Mouse (Mus musculus) neural tube, embryonic 13.5 days (tissue): ENCODE results near the gene Snrpa. TPM values are rescaled to one million over a fixed set of nuclear protein-coding genes. Genes with fewer than 3 reads are reported as not detected.

Experiments
- ATAC-seq: fragments of 200-750 bp; cut with Nextera tagmentation; 2 replicates; pipeline ENCODE4 v1.8.0; 2017; ENCODE audit warnings: low read depth, mild to moderate bottlenecking, moderate TSS enrichment, moderate library complexity
- H3K27ac ChIP-seq: fragments of 300-500 bp; sonication (generic); replicated peaks from 2 replicates; pipeline ENCODE4 v1.5.1; 2015; ENCODE audit warnings: moderate library complexity, mild to moderate bottlenecking, inconsistent platforms
- H3K27me3 ChIP-seq: fragments of 300-500 bp; sonication (generic); 2 replicates; pipeline ENCODE4 v1.6.1; 2015; ENCODE audit warnings: mild to moderate bottlenecking, inconsistent platforms
- H3K36me3 ChIP-seq: fragments of 300-500 bp; sonication (generic); 2 replicates; pipeline ENCODE4 v1.6.1; 2015; ENCODE audit warnings: mild to moderate bottlenecking, inconsistent platforms
- H3K4me1 ChIP-seq: fragments of 300-500 bp; sonication (generic); replicated peaks from 2 replicates; pipeline ENCODE4 v1.6.1; 2015; ENCODE audit warnings: inconsistent platforms
- H3K4me2 ChIP-seq: fragments of 300-500 bp; sonication (generic); 2 replicates; pipeline ENCODE4 v1.6.1; 2015; ENCODE audit warnings: inconsistent platforms, mild to moderate bottlenecking, moderate library complexity
- H3K4me3 ChIP-seq: fragments of 300-500 bp; sonication (generic); 2 replicates; pipeline ENCODE4 v1.5.1; 2015; ENCODE audit warnings: mild to moderate bottlenecking, inconsistent platforms
- H3K9ac ChIP-seq: fragments of 300-500 bp; sonication (generic); 2 replicates; pipeline ENCODE4 v1.6.1; 2015; ENCODE audit warnings: moderate library complexity, mild to moderate bottlenecking, inconsistent platforms
- H3K9me3 ChIP-seq: fragments of 300-500 bp; sonication (generic); 2 replicates; pipeline ENCODE4 v1.6.1; 2016; ENCODE audit warnings: inconsistent platforms
- WGBS: fragments of 180-500 bp; shearing (Covaris S2); methylation state at CpG from one replicate; pipeline ENCODE4 v1.1.7; 2015; 5-methylcytosine and 5-hydroxymethylcytosine counted together
- polyA plus RNA-seq: library from polyadenylated mRNA; unstranded; fragments of >200 nt; fragmentation: Nextera tagmentation; extraction: Ambion mirVana; gene quantifications from 2 replicates; pipeline ENCODE4 v1.2.1, GENCODE M21; 2015

Gene Snrpa
- polyA plus RNA-seq, 1 experiment from 2014 or later = 206 TPM

GRCm38 (mm10) chr7:27178324-27179216, 17.5 kb downstream of the Snrpa start, which contains the start of gene Rab4b:
TSS of gene Rab4b (minus strand) at chr7:27178896.
- Histone ChIP-seq H3K9me3 (no peaks in the 10 kb centered on the region), H3K27me3 (no peaks in the 10 kb centered on the region), H3K4me2 (peak within 1 kb of the TSS; percentile 58), H3K36me3 (peaks cover 33% of the 10 kb centered on the region), H3K9ac (peak within 1 kb of the TSS; percentile 77), H3K27ac (peak within 1 kb of the TSS; percentile 96), H3K4me1 (peaks cover 27% of the 10 kb centered on the region), H3K4me3 (peak within 1 kb of the TSS; percentile 66)
- ATAC-seq = peak; percentile 98
- WGBS = under 1% methylated on average over 53 of the region's 53 CpGs

- Histone ChIP-seq H3K27ac (peak overlapping the region; percentile 96), H3K4me1 (peaks cover 27% of the 10 kb centered on the region), H3K9me3 (no peaks in the 10 kb centered on the region), H3K4me2 (peak overlapping the region; percentile 58), H3K9ac (peak overlapping the region; percentile 77), H3K4me3 (peak overlapping the region; percentile 66), H3K36me3 (peaks cover 32% of the 10 kb centered on the region), H3K27me3 (no peaks in the 10 kb centered on the region)
- ATAC-seq = peak; percentile 7
- WGBS = 22% methylated on average over 4 of the region's 4 CpGs
Observed at GRCm38 (mm10) chr7:27177942-27178323, 18.1 kb downstream of the Snrpa start.

DNA sequence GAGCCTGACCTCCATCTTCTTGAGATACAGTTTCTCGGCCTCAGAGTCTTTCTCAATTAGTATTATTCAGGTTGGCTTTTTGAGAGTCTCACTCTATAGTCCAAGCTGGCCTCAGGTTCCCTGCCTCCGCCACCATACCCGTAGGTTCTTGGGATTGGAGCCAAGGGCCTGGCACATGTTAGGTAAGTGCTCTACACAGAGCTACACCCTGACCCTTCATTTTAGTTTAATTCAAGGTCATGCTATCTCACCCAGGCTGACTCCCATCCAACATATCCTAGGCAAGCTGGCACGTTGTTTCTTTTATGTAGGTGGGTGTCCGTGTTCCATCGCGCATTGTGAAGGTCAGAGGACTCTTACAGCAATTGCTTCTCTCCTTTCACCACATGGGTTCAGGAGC, 21.2 kb downstream of the Snrpa start:
- Histone ChIP-seq H3K36me3 (peaks cover 58% of the 10 kb centered on the region), H3K9ac (no peak overlapping the region), H3K27ac (no peak overlapping the region), H3K27me3 (no peaks in the 10 kb centered on the region), H3K9me3 (no peaks in the 10 kb centered on the region), H3K4me2 (no peak overlapping the region), H3K4me3 (no peak overlapping the region), H3K4me1 (peaks cover 18% of the 10 kb centered on the region)
- WGBS = 93% methylated on average over 7 of the region's 7 CpGs
- ATAC-seq = no peak

- ATAC-seq = no peak
- H3K27me3 ChIP-seq = no peaks in the 10 kb centered on the region
- peaks cover 14% of the 10 kb centered on the region for H3K4me1 ChIP-seq
- peaks cover 58% of the 10 kb centered on the region for H3K36me3 ChIP-seq
- H3K27ac ChIP-seq = no peak overlapping the region
- 94% methylated on average over 15 of the region's 15 CpGs for WGBS
- H3K9me3 ChIP-seq = no peaks in the 10 kb centered on the region
- no peak overlapping the region for H3K4me2 ChIP-seq
- H3K9ac ChIP-seq = no peak overlapping the region
- no peak overlapping the region for H3K4me3 ChIP-seq
Observed at GRCm38 (mm10) chr7:27174496-27174895, 21.6 kb downstream of the Snrpa start.

DNA sequence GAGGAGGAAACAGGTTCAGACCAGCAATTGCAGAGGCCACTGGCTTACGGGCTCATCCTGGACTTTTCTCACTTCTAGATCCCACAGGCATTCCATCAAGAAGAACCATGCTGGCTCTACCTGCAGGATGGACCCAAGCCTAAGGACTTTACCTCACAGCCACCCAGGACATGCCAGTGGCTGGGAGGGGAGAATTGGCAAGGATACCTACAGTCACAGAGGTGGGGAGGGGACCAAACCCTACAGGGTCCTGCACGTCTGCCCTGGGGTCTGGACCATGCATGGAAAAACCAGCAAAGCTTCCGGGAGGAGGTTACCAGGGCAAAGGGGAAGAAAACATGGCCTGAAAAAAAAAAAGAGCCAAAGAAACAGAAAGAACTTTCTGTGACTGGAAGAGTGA, 25.1 kb downstream of the Snrpa start:
- H3K36me3 ChIP-seq = peaks cover 63% of the 10 kb centered on the region
- H3K4me3 ChIP-seq = no peak overlapping the region
- no peak for ATAC-seq
- peaks cover 11% of the 10 kb centered on the region for H3K4me1 ChIP-seq
- 83% methylated on average over 3 of the region's 3 CpGs for WGBS
- H3K9me3 ChIP-seq = no peaks in the 10 kb centered on the region
- H3K27ac ChIP-seq = no peak overlapping the region
- no peak overlapping the region for H3K9ac ChIP-seq
- H3K27me3 ChIP-seq = no peaks in the 10 kb centered on the region
- H3K4me2 ChIP-seq = no peak overlapping the region

GRCm38 (mm10) chr7:27168371-27168770, 27.7 kb downstream of the Snrpa start:
- Histone ChIP-seq H3K9ac (no peak overlapping the region), H3K36me3 (peaks cover 52% of the 10 kb centered on the region), H3K4me1 (peaks cover 34% of the 10 kb centered on the region), H3K27me3 (no peaks in the 10 kb centered on the region), H3K4me2 (no peak overlapping the region), H3K9me3 (no peaks in the 10 kb centered on the region), H3K27ac (no peak overlapping the region), H3K4me3 (no peak overlapping the region)
- no peak for ATAC-seq
- 93% methylated on average over 5 of the region's 5 CpGs for WGBS

GRCm38 (mm10) chr7:27167475-27168094, 28.5 kb downstream of the Snrpa start:
- WGBS = 73% methylated on average over 11 of the region's 11 CpGs
- peak overlapping the region; percentile 91 for H3K9ac ChIP-seq
- H3K27ac ChIP-seq = peak overlapping the region; percentile 98

GRCm38 (mm10) chr7:27166614-27167474, 29.2 kb downstream of the Snrpa start, which contains the start of gene Egln2:
TSS of gene Egln2 (minus strand) at chr7:27166802.
- H3K9ac ChIP-seq = peak within 1 kb of the TSS; percentile 91
- H3K4me3 ChIP-seq = peak within 1 kb of the TSS; percentile 73
- no peaks in the 10 kb centered on the region for H3K27me3 ChIP-seq
- H3K9me3 ChIP-seq = no peaks in the 10 kb centered on the region
- H3K27ac ChIP-seq = peak within 1 kb of the TSS; percentile 98
- H3K36me3 ChIP-seq = peaks cover 48% of the 10 kb centered on the region
- WGBS = 2% methylated on average over 60 of the region's 61 CpGs
- peak within 1 kb of the TSS; percentile 75 for H3K4me2 ChIP-seq
- peaks cover 49% of the 10 kb centered on the region for H3K4me1 ChIP-seq
- peak; percentile 82 for ATAC-seq

More at GRCm38 (mm10) chr7:27167475-27168094, 28.5 kb downstream of the Snrpa start:
- peaks cover 42% of the 10 kb centered on the region for H3K4me1 ChIP-seq
- H3K27me3 ChIP-seq = no peaks in the 10 kb centered on the region
- H3K4me2 ChIP-seq = peak overlapping the region; percentile 75
- no peaks in the 10 kb centered on the region for H3K9me3 ChIP-seq
- H3K4me3 ChIP-seq = peak overlapping the region; percentile 73
- peaks cover 48% of the 10 kb centered on the region for H3K36me3 ChIP-seq
- ATAC-seq = no peak

GRCm38 (mm10) chr7:27166229-27166613, 29.9 kb downstream of the Snrpa start:
- Histone ChIP-seq H3K4me3 (peak overlapping the region; percentile 73), H3K27ac (peak overlapping the region; percentile 98), H3K36me3 (peaks cover 47% of the 10 kb centered on the region), H3K27me3 (no peaks in the 10 kb centered on the region), H3K4me2 (peak overlapping the region; percentile 75), H3K9me3 (no peaks in the 10 kb centered on the region), H3K4me1 (peaks cover 55% of the 10 kb centered on the region), H3K9ac (peak overlapping the region; percentile 91)
- WGBS = under 1% methylated on average over 36 of the region's 43 CpGs
- ATAC-seq = peak; percentile 51

DNA sequence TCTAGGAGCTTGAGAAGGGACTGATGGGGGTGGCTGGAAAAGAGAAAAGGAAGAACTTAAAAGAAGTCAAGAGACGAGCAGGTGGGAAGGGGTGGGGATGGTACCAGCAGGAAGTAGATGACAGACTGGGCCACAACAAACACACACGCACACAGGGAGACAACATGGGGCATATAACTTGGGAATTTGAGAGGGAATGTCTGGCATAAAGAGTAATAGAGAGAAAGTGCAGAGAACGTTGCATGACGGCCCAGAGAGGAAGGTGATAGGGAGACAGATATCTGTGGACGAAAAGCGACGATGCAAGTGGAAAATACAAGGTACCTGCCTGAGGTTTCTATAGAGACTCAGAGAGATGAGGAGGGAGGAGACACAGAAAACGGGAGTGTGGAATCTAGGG, 30.4 kb downstream of the Snrpa start:
- ATAC-seq = no peak; the same call in 1 of the 2 replicates
- Histone ChIP-seq H3K27ac (peak overlapping the region; percentile 98), H3K9ac (peak overlapping the region; percentile 91), H3K4me3 (peak overlapping the region; percentile 73), H3K4me2 (peak overlapping the region; percentile 75), H3K4me1 (peaks cover 61% of the 10 kb centered on the region), H3K9me3 (no peaks in the 10 kb centered on the region), H3K27me3 (no peaks in the 10 kb centered on the region), H3K36me3 (peaks cover 45% of the 10 kb centered on the region)
- WGBS = 4% methylated on average over 8 of the region's 8 CpGs

GRCm38 (mm10) chr7:27165007-27165655, 30.9 kb downstream of the Snrpa start:
- Histone ChIP-seq H3K4me1 (peaks cover 66% of the 10 kb centered on the region), H3K9ac (peak overlapping the region; percentile 91), H3K27me3 (no peaks in the 10 kb centered on the region), H3K9me3 (no peaks in the 10 kb centered on the region), H3K4me3 (peak overlapping the region; percentile 73), H3K36me3 (peaks cover 42% of the 10 kb centered on the region), H3K4me2 (peak overlapping the region; percentile 75), H3K27ac (peak overlapping the region; percentile 98; the same call in 1 of the 2 replicates)
- WGBS = 73% methylated on average over 23 of the region's 23 CpGs
- ATAC-seq = 0 out of 2 replicates have a peak, but pooled peaks have one; percentile 4
